Mouse (Mus musculus): ENCODE results near the gene Olfr286.

Olfr286 gene

DNA sequence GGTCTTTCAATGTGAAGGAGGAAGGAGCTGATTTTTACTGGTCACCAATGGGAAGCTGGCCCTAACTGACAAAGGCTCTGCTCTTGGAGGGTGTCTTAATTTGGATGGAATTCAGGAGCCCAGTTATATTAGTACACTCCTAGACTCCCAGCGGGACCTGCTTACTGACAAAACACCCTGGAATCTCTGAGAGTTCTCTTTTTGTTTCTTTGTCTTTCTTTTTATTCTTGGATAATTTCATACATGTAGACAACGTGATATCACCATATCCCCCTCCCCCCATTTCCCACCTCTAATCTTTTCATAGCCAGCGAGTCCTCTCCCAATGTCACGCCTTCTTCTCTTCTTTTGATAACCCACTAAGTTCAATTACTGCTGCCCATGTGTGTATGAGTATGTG is at the start of gene Olfr286:
Gene Olfr286, minus strand, starts transcription at position 101 of the 400 bp plus-strand sequence.
- POLR2A ChIA-PET: no interaction called here

GRCm38 (mm10) chr15:98257776-98258175 is 23.5 kb upstream of the Olfr286 start:
- POLR2A ChIA-PET: no interaction called here
- CTCF ChIA-PET: no interaction called here

More for the DNA sequence above, at the start of gene Olfr286:
- CTCF ChIA-PET: interaction anchor here in 1 of 4 experiments (0.6 kb wide), 1 partner anchor 188 kb away, joined by 4 read pairs; no protein-coding TSS in a partner anchor

GRCm38 (mm10) chr15:98257193-98257592 is 22.9 kb upstream of the Olfr286 start, which contains the start of gene H1fnt:
Gene H1fnt, minus strand, starts transcription at chr15:98257293.
- ChIA-PET POLR2A (no interaction called here), CTCF (no interaction called here)

DNA sequence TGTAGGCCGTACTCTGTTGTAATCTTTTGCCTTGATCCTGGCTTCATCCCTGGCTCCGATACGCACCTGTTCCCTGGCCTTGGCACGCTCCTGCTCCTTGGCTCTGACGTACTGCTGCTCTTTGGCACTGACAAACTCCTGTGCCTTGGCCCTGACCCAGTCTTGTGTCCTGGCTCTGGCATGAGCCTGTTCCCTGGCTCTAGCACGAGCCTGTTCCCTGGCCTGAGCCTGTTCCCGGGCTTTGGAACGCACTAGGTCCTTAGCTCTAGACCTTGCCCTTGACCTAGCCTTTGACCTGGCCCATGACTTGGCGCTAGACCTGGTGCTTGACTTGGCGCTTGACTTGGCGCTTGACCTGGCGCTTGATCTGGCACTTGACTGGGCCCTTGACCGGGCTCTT is 22.0 kb upstream of the Olfr286 start:
- ChIA-PET CTCF (interaction anchor here in 3 of 4 experiments (0.5 to 0.6 kb wide), 3 partner anchors 34 to 248 kb away, joined by 3 to 4 read pairs (median 4); no protein-coding TSS in a partner anchor), POLR2A (no interaction called here)

DNA sequence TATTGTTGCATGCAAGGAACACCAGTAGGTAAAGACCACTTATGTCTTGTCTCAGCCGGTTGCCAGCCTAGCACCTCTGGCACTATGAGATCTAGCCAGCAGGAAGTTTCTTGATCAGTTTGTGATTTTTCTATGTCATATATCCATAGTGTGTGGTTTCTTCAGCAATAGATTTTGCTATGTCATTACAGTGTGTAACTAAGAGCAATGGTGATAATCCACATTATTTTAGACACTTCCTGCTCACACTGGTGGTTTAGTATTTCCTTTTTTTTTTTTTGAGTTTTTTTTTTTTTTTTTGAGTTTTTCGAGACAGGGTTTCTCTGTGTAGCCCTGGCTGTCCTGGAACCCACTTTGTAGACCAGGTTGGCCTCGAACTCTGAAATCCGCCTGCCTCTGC is 1.2 kb upstream of the Olfr286 start:
- ChIA-PET POLR2A (no interaction called here), CTCF (no interaction called here)

- ChIA-PET CTCF (interaction anchor here in 2 of 4 experiments (0.6 to 0.7 kb wide), 2 partner anchors 164 to 326 kb away, joined by 3 to 4 read pairs; no protein-coding TSS in a partner anchor), POLR2A (interaction anchor here in 1 of 4 experiments (0.9 to 1.4 kb wide), 3 partner anchors 12 to 21 kb away, joined by 3 to 5 read pairs (median 4); no protein-coding TSS in a partner anchor)
Measured at GRCm38 (mm10) chr15:98226096-98226495, 8.2 kb downstream of the Olfr286 start.

DNA sequence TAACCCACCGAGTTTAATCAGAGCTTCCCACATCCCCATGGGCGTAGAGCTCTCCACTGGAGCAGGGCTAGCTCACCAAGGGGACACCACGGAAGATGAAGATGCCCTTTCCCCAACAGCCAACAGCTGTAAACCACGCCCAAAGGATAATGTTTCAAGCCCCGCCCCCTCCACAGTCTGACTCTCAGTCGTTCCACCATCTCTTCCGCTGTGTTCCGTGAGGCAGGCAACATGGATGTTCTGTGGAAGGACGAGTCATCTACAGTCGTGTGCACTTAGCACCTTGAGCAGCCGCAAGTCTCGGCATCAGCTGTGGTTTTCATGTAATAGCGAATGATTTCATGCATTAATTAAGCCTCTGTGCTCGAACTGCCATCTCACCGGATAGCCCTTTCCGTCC is 8.6 kb downstream of the Olfr286 start:
- POLR2A ChIA-PET: interaction anchor here in 1 of 4 experiments (0.9 to 1.4 kb wide), 3 partner anchors 12 to 21 kb away, joined by 3 to 5 read pairs (median 4); no protein-coding TSS in a partner anchor

GRCm38 (mm10) chr15:98222377-98222776 is 11.9 kb downstream of the Olfr286 start:
- CTCF ChIA-PET: interaction anchor here in 1 of 4 experiments (2.8 kb wide), 1 partner anchor 167 kb away, joined by 7 read pairs; no protein-coding TSS in a partner anchor

More for the DNA sequence above, 8.6 kb downstream of the Olfr286 start:
- CTCF ChIA-PET: interaction anchor here in 3 of 4 experiments (0.6 to 0.7 kb wide), 3 partner anchors 164 to 1289 kb away, joined by 3 to 4 read pairs (median 4); no protein-coding TSS in a partner anchor

DNA sequence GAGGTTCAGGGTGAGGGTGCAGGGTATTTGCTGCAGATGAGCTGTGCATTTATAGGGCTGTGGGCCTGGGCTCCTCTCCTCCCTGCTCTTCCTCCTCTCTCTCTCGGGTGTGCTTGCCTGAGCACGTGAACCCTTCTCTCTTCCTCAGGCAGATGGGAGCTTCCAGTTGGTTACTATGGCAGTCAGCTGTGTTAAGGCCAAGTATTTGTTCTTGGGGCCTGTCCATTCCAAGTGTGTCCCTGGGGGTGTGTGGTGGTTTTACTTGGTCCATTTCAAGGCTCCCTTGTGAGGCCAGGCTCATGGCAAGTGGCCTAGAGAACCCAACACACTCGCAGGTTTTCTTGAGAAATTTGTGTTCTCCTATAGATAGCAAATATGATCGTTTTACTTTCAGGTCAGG is 13.4 kb downstream of the Olfr286 start, which contains the start of the genes Gm44579 and Olfr287:
Gene Gm44579, minus strand, starts transcription at position 101 of the 400 bp plus-strand sequence.
Gene Olfr287, minus strand, starts transcription at position 180 of the 400 bp plus-strand sequence.
- POLR2A ChIA-PET: no interaction called here
- CTCF ChIA-PET: interaction anchor here in 1 of 4 experiments (2.8 kb wide), 1 partner anchor 169 kb away, joined by 7 read pairs; no protein-coding TSS in a partner anchor

More at GRCm38 (mm10) chr15:98222377-98222776, 11.9 kb downstream of the Olfr286 start:
- POLR2A ChIA-PET: no interaction called here

DNA sequence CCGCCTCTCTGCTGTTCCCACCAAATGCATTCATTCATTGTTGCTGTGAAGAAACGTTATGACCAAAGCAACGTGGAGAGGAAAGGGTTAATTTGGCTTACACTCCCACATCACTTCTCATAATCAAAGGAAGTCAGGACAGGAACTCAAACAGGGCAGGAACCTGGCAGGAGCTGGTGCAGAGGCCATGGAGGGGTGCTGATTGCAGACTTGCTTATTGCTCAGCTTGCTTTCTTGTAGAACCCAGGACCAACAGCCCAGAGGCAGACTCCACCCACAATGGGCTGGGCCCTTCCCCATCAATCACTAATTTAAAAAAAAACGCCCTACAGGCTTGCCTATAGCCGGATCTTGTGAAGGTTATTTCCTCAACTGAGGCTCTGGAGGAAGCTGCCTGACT is 20.1 kb downstream of the Olfr286 start:
- POLR2A ChIA-PET: interaction anchor here in 3 of 4 experiments (0.5 to 1.4 kb wide), 6 partner anchors 11 to 357 kb away, joined by 3 to 4 read pairs (median 4); no protein-coding TSS in a partner anchor
- CTCF ChIA-PET: interaction anchor here in 3 of 4 experiments (0.6 to 0.7 kb wide), 5 partner anchors 121 to 547 kb away, joined by 3 to 6 read pairs (median 3); partner anchors contain the start of gene Senp1 (in 1 of the 3)

DNA sequence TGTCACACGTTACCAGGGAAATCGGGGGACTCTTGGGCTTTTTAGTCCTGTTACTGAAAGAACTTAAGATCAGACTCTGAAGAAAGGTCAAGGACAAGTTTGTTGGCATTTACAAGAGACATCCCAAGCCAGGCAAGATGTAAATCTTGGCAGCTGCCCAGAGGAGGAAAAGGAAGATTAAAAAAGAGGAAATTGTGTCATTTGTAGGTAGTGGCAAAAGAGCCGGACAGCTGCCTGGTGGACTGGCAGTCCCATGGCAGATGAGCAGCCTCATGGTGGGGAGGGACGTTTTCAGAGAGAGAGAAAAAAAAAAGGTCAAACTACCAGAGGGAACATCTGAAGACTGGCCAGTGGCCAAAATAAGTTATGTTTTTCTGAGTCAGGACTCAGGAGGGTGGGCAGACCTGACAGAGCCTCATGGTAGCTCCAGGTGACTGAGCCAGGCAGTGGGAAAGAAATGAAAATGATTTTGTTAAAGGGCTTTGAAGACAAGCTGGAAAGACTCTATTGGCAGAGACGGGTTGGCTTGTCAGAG is 20.8 kb downstream of the Olfr286 start:
- POLR2A ChIA-PET: interaction anchor here in 3 of 4 experiments (0.7 to 1.4 kb wide), 4 partner anchors 9 to 356 kb away, joined by 3 to 4 read pairs (median 3); no protein-coding TSS in a partner anchor

GRCm38 (mm10) chr15:98209676-98210075 is 24.6 kb downstream of the Olfr286 start:
- POLR2A ChIA-PET: no interaction called here
- CTCF ChIA-PET: no interaction called here

More for the DNA sequence above, 20.8 kb downstream of the Olfr286 start:
- CTCF ChIA-PET: interaction anchor here in 2 of 4 experiments (0.6 kb wide), 2 partner anchors 262 to 265 kb away, joined by 3 to 4 read pairs; no protein-coding TSS in a partner anchor

DNA sequence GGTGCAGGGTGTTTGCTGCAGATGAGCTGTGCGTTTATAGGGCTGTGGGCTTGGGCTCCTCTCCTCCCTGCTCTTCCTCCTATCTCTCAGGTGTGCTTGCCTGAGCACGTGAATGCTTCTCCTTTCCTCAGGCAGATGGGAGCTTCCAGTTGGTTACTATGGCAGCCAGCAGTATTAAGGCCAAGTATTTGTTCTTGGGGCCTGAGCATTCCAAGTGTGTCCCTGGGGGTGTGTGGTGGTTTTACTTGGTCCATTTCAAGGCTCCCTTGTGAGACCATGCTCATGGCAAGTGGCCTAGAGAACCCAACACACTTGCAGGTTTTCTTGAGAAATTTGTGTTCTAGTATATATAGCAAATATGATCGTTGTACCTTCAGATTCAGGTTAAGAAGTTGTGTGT is 38.8 kb downstream of the Olfr286 start, which contains the start of gene Olfr288:
Gene Olfr288, minus strand, starts transcription at position 101 of the 400 bp plus-strand sequence.
- ChIA-PET CTCF (interaction anchor here in 2 of 4 experiments (0.5 to 0.7 kb wide), 2 partner anchors 14 to 318 kb away, joined by 3 read pairs; no protein-coding TSS in a partner anchor), POLR2A (interaction anchor here in 1 of 4 experiments (1.0 kb wide), 1 partner anchor 13 kb away, joined by 3 read pairs; no protein-coding TSS in a partner anchor)

DNA sequence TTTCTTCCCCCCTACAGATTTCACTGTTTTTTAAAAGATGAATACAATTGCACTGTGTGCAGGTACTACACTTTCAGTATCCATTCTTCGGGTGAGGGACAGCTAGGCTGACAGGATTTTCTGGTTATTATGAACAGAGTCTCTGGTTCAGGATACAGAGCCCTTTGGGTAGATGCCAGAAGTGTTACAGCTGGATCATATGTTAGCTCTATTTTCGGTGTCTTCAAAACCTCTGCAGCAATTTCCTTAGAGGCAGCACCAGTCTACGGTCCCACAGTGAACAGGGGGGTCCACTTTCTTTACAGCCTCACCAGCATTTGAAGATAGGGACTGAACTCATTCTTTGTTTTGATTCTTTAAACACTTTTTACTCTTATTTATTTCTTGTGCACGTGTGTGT is 49.8 kb downstream of the Olfr286 start:
- POLR2A ChIA-PET: no interaction called here
- CTCF ChIA-PET: no interaction called here

DNA sequence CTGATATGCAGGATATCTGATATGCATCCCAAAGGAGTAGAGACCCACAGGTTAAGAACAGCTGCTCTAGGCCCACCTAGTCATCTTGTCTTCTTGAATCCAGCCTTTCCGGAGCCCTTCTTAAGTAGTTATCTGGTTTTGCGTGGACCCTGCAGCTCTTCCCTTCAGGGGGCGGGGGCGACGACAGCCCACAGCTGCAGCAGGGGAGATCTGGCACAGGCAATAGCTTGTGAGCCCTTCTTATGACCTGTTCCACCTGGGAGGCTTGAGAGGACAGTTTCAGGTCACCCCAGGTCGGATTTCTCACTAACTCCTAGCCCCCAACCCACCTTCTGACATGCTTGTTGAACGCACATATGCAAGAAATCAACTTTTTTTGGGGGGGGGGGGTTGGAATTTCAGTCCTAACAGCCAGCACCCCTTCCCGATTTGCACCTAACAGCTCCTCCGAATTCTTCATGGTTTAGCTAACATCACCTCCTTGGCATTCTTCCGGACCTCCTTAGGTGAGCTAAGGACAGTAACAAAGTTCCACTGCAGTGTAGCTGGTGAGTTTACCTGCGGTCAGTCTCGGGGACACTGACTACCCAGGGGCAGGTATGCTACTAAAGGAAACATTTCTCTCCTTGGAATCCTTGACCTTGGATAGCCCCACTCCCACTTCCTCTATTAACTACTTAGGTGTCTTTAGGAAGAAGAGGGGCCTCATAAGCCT is 52.2 kb downstream of the Olfr286 start:
- ChIA-PET POLR2A (interaction anchor here in 2 of 4 experiments (0.8 to 1.5 kb wide), 15 partner anchors 9 to 1544 kb away, joined by 3 to 5 read pairs (median 3); partner anchors contain the start of genes Olfr288 (in 1 of the 2) and Senp1 (in 1 of the 2)), CTCF (interaction anchor here (0.5 to 3.1 kb wide), 30 partner anchors 8 to 1267 kb away, joined by 3 to 35 read pairs (median 4); partner anchors contain the start of gene Tmem106c (in 1 of the 4))

DNA sequence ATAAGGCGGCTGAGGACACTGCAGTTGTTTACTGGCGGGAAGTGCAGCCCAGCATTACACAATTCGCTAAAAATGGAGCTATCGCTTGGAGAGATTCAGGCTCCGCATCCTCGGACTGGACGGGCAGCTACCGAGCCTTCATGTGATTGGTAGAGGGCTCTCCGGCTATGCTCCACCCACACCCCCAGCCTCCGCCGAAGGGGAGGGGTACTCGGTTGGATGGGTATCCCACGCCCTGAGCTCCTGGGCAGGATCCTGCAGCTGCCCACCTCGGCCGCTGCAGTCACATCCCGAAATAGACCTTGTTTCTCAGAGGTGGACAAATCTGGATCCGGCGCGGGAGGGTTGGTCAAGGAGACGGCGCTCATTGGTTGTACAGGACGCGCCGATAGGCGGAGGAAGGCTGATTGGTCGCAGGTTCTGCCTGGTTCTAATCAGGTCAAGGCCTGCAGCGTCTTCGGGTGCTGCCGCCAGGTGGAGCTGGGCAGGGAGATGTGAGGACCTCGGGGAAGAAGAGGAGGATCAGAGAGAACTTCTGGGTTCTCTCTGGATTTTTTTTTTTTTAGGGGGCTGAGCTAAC is 53.0 kb downstream of the Olfr286 start:
- ChIA-PET CTCF (interaction anchor here (0.5 to 3.1 kb wide), 34 partner anchors 8 to 1318 kb away, joined by 3 to 35 read pairs (median 4); partner anchors contain the start of gene Tmem106c (in 1 of the 4)), POLR2A (interaction anchor here in 3 of 4 experiments (0.7 to 1.5 kb wide), 18 partner anchors 9 to 1543 kb away, joined by 3 to 7 read pairs (median 3); partner anchors contain the start of genes Ccdc184 (in 1 of the 3), Pfkm (in 1 of the 3) and Senp1 (in 1 of the 3))

GRCm38 (mm10) chr15:98180567-98181131 is 53.6 kb downstream of the Olfr286 start:
- ChIA-PET CTCF (interaction anchor here (0.5 to 3.1 kb wide), 24 partner anchors 9 to 1319 kb away, joined by 3 to 35 read pairs (median 4); partner anchors contain the start of gene Tmem106c (in 1 of the 4)), POLR2A (interaction anchor here in 3 of 4 experiments (0.7 to 1.5 kb wide), 16 partner anchors 9 to 1543 kb away, joined by 3 to 7 read pairs (median 3); partner anchors contain the start of genes Ccdc184 (in 1 of the 3), Pfkm (in 1 of the 3) and Senp1 (in 1 of the 3))
